Mouse (Mus musculus) layer of hippocampus, postnatal 36 days (tissue): ENCODE measurements around the gene Carns1. TPM values are rescaled to one million over a fixed set of nuclear protein-coding genes. Genes with fewer than 3 reads are reported as not detected.

Experiments
- DNase-seq, 2 experiments: peaks; one replicate each; pipeline ENCODE4 v3.0.0; 2022
- total RNA-seq, 2 experiments: library from RNA; stranded (reverse); gene quantifications; 2 replicates each; pipeline ENCODE4 v1.2.3; 2021

Gene Carns1
- 1 to 10 TPM; 7.1 to 9.9 TPM for total RNA-seq

DNA sequence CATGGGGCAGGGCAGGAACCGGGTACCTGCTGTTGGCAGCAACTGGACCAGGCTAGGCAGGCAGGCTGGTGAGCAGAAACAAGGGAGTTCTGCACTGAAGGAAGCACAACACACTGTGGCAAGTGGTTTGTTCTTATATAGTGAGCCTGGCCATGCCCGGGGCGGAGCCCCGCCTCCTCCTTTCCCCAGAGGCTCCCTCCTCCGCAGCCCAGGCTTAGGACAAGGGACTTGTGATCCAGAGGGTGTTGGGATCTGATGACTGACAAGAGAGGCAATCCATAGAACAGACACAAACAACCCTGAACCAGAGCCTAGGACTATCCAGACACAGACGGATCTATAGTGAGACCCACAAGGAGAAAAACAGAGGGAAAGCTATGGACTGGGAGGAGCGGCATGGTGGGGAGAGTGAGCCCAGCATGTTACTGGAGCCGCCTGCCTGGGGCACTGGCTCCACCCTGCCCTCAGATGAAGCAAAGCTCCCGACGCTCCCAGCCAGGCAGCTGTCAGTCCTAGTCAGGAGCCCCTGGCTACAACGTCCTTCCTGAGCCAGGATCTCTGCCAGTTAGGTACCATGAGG, at the start of gene Carns1:
Gene Carns1, minus strand, starts transcription at position 112 of the 580 bp plus-strand sequence.
- no peak for DNase-seq

DNA sequence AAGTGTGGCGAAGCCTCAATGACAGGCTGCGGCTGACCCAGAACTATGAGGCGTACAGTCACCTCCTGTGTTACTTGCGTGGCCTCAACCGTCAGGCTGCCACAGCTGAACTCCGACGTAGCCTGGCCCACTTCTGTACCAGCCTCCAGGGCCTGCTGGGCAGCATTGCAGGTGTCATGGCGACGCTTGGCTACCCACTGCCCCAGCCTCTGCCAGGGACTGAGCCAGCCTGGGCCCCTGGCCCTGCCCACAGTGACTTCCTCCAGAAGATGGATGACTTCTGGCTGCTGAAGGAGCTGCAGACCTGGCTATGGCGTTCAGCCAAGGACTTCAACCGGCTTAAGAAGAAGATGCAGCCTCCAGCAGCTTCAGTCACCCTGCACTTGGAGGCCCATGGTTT, 46.9 kb upstream of the Carns1 start:
- DNase-seq: no peak

DNA sequence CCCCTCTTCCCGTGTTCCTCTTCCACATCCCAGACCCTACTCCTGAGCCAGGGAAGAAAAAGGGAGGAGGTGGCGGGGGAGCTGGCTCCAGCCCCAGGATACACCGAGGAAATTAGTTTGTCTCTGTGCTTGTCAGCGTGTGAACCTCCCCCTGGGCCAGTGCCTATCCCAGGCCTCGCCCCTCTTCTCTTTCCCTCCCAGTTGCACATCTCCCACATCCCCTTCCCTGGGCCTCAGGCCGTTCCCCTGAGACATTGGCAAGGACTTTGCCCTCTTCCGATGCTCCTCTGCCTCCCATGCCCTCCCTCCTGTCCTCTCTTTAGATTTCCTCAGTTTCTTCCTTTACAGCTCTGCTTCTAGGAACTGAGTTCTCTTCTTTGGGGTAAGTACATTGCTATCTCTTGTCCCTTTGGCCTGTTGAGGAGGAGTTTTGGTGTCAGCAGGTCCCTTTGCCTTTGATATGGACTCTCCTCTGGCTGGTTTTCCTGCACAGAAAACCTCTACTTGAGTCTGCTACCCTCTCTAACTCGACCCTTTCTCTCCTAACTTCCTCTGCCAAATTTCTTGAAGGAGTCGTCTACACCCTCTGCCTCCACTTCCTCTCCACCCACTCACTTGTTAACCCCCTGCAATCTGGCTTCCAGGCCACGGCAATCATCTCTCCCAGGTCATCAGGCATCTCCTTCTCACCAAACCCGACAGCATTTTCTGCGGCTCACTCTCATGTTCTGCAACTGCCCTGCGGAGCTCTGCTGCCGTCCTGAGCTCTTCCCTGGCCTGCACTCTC, 45.9 kb upstream of the Carns1 start:
- no peak for DNase-seq

DNA sequence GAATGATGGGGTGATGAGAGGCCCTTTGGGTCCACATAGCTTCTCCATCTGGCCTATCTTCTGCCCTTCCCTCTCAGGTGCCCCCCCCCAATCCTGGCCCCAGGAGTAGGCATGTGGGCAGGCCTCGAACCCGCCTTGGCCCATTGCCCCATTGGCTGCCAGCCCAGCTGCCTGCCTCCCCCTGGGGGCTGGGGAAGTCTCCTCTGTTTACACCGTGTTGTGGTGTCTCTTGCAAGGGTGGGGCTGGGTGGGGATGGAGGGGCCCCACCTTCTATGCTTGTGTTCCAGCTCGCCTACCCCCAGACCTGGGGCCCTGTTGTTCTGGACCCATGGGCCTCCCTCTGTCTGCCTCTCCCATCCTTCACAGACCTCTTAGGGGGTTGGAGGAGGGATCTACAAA, 45.1 kb upstream of the Carns1 start:
- no peak for DNase-seq

DNA sequence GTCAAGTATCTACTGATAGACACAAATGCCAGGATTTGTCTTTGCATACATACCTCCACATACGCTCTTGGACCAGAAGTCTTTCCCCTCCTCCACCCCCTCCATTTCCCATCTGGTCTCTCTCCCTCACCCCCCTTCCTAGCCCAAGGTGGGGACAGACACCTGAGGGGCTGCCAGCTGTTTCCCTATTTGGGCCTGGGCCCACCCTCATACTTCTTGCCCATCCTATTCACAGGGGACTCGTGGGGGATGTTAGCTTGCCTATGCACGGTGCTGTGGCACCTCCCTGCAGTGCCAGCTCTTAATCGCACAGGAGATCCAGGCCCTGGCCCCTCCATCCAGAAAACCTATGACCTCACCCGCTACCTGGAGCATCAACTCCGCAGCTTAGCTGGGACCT, 44.7 kb upstream of the Carns1 start:
- no peak for DNase-seq

GRCm38 (mm10) chr19:4218784-4219183, 43.5 kb upstream of the Carns1 start:
- no peak for DNase-seq

DNA sequence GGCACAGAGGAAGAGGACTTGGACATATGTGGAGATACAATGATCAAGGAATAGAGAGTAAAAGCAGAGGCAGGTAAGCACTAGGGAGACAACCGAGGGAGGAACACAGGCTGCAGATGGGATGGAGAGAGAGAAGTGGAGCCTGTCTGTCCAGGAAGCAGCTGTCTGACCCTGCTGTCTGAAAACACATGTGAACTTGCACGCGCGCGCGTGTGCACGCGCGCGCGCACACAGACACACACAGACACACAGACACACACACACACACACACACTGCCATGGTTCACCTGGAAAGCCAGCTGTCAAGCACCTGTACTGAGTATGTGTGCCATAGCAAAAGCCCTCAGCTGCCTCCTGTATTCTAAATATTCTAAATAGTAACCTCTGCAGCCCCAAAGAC, 43.0 kb upstream of the Carns1 start:
- DNase-seq: no peak

- DNase-seq: no peak
Measured at GRCm38 (mm10) chr19:4217855-4218254, 42.6 kb upstream of the Carns1 start.

GRCm38 (mm10) chr19:4217140-4217539, 41.9 kb upstream of the Carns1 start:
- DNase-seq: no peak

DNA sequence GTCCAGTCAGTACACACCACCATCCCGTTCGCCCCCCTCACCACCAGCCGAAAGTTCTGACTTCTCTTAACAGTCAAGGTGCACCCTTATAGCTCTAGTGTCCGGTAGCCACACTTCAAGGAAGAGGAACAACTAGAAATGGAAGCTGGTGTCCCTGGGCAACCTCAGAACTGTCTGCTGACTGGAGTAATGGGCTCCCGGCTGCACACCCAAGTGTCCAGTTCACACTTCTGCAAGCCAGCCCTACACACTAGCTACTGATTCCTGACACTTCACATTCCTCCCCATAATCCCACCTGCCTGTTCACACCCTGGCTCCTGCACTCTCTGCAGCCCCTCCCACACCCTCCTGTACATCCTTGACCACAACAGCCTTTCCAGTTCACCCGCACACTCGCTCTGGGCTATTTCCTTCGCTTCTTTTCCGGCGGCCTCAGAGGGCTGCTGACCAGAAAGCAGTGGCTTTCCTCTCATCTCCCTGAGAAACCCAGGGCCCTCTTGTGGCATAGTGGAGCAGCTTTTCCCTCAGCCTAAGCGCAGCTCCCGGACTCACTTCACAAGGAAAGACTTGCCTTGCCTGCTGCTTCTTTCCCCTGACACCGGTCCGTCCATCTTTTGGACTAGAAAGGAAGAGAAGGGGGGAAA, 40.9 kb upstream of the Carns1 start:
- no peak for DNase-seq

DNA sequence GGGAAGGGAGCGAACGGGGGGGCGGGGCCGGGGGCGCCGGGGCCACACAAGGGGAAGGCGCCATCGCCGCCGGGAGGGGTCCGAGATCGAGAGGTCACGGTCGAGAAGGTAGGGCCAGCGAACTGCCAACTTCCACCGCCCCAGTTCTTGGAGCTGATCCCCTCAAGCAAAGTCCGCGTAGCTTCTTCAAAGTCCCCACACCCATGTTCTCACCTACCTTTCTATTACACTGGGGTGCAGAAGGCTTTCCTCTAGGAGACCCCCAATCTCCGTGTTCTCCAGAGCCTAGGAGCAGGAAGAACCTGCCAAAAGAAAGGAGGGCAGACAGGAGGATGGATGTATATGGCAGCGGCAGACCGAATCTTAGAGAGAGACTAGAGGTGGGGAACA, 40.2 kb upstream of the Carns1 start:
- no peak for DNase-seq

- DNase-seq: no peak
Measured at GRCm38 (mm10) chr19:4214771-4215450, 39.6 kb upstream of the Carns1 start.

DNA sequence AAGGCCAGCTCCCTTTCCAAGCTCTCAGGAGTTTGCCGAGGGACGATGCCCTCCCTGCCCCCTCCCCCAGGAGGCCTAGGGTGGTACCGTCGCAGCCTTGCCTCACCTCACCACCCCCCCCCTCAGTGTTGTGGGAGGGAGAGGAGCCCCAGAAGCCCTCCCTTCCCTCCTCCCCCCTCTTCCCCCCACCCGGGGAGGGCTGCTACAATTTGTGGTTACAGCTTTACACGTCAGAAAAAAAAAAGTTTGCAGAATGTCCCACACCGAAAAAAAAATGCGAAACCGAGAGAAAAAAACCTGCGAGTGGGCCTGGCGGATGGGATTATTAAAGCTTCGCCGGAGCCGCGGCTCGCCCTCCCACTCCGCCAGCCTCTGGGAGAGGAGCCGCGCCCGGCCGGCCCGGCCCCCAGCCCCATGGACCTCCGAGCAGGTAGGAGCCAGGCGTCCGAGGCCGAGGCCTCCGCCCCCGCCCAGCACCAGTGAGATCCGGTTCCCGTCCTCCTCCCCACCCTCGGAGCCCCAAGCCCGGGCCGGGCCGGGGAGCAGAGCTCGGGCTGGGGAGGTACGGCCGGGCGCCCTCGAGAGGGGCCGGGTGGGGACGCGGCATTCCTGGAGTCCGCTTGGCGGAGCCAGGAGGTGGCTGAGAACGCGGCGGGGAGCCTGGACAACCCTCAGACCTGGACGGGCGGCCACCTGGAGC, 38.9 kb upstream of the Carns1 start, which contains the start of the genes Clcf1 and AC109138.7:
Gene Clcf1, plus strand, starts transcription at position 168 of the 700 bp plus-strand sequence.
Gene AC109138.7, plus strand, starts transcription at position 287 of the 700 bp plus-strand sequence.
- DNase-seq: no peak

DNA sequence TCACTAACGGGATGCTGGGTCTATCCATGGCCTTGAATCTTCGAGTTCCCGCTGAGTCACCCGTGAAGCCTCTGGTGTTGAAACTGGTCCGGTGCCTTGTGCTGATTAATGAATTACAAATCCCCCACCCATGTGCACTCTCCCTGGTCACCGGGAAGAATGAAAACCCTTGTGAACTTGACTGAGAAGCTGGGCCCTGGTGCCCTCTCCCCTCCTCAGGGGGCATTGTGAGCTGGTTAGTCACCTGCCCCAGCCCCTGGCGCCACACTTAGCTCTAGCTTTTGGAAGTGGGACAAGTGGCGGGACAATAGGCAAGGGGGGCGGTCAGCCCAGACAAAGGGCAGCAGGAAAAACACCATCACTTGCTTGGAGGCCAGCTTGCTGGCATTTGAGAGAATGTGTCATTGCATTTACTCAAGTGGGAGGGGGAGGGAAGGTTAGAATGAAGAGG, 38.3 kb upstream of the Carns1 start:
- DNase-seq: no peak

DNA sequence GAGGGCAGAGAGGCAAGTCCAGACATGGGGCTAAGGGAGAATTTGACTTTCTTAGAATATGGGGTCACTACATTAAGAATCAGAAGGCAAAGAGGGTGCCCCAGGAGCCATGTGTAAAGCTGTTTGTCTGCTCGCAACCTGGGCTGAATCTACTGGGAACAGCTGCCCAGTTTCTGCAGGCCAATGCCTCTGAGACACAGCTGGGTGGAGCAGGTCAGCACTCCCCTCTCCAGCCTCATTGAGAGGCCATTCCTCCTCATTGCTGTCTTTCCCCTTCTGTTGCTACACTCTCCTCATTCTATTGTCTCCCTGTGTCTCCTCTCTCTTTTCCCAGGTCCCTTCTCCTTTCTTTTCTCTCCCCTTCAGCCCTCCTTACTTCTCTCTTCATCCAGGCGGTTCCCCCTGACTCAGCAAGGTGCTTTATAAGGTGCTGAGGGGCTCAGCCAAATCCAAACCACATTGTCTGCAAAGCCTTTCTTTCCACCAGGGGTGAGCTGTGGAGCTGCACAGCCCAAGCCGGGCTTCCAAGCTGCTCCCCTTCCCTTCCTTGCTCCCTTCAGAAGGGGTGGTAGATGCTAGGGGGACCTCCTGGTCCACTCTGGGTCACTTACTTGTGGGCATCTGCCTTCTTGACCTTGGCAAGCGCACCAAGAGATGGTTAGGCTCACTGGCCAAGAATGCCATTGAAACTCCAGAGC, 36.8 kb upstream of the Carns1 start:
- no peak for DNase-seq

GRCm38 (mm10) chr19:4208563-4208962, 33.3 kb upstream of the Carns1 start:
- no peak for DNase-seq

DNA sequence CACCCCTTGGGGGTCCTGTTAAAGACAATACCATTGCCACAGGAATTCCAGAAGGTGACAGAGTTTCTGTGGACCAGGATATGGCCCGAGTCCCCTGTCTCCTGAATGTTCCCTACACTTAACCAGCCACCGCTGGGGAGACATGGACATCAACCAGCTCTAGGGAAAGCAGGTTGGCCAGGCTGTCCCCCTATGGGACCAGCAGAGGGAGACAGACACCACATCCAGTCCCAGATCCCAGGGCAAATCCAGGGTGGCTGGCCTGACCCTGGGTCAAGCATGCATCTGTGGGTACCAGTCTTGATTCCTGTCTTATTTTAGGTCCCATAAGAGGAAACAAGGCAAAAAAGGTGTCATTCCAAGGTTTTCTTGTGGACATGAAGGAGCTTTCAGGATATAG, 31.7 kb upstream of the Carns1 start:
- peak; percentile 47 to 69 for DNase-seq

DNA sequence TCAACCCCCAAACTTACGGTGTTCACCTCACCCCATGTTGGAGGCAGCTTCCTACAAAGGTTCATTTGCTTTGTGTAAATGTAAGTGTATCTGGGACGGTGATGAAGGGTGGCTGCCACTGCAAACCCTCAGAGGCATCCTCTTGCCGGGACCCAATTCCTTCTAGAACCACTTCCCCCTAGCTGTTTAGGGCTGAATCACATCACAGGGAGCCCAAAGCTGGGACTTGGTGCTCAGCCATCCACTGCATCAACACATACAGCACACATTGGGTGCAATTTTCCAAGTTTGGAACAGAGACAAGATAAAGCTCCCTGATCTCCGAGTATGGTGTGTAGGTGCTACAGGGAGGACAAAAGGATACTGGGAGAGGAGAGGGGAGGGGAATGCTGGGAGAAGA, 29.6 kb upstream of the Carns1 start:
- DNase-seq: no peak

GRCm38 (mm10) chr19:4203604-4204326, 28.5 kb upstream of the Carns1 start:
- no peak for DNase-seq

DNA sequence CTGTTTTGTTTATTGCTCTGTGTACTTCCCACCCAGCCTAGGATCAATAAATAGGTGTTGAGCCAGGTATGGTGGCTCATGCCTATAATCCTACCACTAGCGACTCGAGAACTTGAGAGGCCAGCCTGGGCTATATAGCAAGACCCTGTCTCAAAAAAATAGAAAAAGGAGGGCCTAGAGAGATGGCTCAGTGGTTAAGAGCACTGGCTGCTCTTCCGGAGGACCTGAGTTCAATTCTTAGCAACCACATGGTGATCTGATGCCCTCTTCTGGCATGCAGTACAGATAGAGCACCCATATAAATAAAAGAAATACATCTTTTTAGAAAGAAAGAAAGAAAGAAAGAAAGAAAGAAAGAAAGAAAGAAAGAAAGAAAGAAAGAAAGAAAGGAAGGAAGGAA, 27.9 kb upstream of the Carns1 start:
- no peak for DNase-seq

GRCm38 (mm10) chr19:4202149-4202548, 26.9 kb upstream of the Carns1 start:
- DNase-seq: no peak
